Mouse (Mus musculus) urinary bladder, adult 18-20 months (tissue): ENCODE measurements around the gene Mecom.
"Not testable (repeated sequence)": the region's sequence is repeated elsewhere in the genome, so short reads cannot be mapped to it uniquely, and the experiment has no call there.

Source experiments
- DNase-seq, 2 experiments: peaks; one replicate each; pipeline ENCODE4 v3.0.0; 2022; ENCODE audit warnings: low spot score in 2 of 2, mixed read lengths in 2 of 2

Mecom gene

GRCm38 (mm10) chr3:30547908-30548307 is at the start of gene Mecom:
Gene Mecom, minus strand, starts transcription at chr3:30548008.
- DNase-seq: no peak

- DNase-seq: no peak
Measured at GRCm38 (mm10) chr3:30597271-30597670, 49.5 kb upstream of the Mecom start.

DNA sequence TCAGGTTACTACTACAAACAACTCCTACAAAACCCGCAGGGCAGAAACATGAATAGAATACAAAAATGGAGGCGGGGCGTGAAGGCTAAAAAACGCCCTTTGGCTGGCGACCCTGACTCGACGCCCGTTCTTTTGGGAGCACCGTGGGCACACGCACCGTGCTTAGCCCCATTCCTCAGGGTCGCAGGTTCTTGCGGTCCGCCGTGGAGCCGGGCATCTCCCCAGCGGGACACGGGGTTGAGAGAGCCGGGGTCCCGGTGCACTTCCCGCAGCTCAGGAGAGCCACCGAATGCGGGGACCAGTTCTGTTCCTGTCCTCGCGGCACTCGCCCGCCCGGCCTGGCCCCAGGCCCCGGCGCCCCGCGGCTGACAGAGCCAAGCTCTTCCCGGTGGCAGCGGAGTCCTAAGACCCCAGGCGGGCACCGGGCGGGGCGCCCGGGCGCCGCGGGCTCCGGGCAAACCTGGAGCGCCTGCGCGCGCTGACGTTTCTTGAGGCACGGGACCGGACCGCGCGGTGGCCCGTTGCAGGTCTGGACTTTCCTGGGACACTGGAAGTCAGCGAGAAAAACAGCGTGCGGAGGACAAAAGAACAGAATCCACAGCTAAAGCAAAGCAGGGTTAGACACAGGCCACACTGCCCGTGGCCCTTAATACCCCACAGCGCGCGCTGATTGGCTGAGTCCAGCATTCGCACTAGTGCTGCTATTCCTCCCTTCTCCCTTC is 47.5 kb upstream of the Mecom start:
- DNase-seq: peak in 1 of 2 experiments; percentile 39

DNA sequence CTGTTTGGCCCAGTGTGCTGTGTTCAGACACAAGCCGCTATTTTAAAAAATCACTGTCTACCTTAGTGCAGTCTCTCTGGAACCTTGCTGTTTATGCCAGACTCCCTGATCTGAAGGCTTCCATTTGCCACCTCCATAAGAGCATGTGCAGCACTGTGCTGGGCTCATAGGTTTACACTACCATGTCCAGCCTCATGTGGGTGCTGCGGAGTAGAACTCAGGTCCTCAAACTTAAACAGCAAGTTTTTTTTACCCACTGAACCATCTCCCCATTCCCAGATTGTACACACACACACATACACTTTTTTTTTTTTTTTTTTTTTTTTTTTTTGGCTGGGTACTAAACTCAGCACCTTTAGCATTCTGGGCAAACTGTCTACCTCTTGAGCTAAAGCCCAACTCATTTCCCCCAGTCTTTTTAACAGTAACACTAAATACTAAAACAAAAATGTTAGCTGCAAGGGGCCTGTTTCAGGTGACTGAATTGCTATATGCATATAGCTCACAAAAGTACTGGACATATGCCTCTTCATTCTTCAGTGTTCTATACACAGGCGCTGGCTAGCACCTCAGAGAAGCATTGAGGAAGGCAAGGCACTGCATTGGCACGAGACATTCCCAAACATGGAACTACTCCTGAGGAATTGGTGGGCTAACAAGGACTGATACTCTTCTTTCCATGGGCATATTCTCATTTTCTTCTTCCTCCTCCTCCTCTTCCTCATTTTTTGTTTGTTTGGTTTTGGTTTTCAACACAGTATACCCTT is 46.1 kb upstream of the Mecom start:
- no peak for DNase-seq

- no peak for DNase-seq
Measured at GRCm38 (mm10) chr3:30592418-30592853, 44.6 kb upstream of the Mecom start.

DNA sequence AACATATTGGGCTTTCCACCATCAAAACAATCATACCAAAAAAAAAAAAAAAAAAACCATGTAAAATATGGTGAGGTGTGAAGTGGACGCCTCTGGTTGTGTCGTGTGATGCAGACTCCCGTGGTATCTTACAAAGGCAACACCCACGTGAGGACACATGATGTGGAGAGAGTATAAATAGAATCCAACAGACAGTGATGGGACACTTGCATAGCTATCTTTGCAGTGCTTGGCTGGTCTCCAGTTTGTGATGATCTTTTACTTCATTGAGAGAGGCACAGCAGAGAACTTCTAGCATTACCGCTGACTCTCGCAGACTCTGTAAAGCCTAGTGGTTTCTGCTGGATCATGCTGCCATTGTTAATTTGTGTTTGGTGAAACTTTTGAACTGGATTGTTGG is 41.1 kb upstream of the Mecom start:
- DNase-seq: no peak

- no peak for DNase-seq
Measured at GRCm38 (mm10) chr3:30573549-30573948, 25.7 kb upstream of the Mecom start.

GRCm38 (mm10) chr3:30566333-30566732 is 18.5 kb upstream of the Mecom start:
- DNase-seq: not testable (repeated sequence)

DNA sequence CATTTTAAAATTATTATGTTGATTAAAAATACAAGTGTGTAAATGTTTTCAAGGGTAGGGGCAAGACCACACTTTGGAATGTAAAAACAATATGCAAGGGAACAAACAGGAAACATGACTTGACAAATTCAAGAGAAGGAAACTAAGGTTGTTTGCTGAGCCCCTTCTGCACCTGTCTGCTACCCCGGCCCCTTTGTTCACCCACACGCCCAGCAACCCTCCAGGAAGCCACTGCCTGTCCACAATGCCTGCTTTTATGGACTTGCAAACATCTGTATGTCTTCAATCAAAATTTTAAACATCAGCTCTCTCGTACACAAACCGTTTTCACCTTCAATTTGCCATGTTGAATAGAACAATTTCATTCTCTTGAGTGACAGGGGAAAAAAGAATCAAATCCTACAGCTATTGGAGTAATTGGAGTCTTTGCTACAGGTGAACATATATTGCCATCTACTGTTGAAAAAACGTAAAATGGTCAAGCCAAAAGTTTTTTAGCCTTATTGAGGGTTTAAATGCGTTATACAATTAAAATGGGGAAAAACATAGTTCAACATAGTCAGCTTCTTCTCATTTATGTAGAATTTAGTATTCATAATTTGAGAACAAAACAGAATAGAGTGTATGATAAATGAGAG is 13.0 kb upstream of the Mecom start:
- no peak for DNase-seq

DNA sequence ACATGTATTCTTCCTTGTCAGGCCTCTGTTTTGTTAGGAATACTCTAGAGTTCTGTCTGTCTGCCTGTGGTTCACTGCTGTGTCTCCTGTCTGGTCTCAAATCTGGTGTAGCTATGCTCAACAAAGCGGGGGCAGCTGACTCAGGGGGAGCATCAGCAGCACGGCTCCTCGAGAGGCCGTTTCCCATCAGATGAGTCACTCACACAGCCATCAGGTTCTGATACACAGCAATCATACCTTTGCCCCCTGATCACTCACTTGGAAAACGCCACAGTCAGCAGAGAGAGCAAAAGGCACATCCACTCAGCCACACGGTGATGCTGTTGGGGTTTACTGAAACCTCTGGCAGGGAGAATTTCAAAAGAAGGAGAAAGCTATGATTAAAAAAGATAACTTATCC is 5.9 kb upstream of the Mecom start:
- DNase-seq: no peak

DNA sequence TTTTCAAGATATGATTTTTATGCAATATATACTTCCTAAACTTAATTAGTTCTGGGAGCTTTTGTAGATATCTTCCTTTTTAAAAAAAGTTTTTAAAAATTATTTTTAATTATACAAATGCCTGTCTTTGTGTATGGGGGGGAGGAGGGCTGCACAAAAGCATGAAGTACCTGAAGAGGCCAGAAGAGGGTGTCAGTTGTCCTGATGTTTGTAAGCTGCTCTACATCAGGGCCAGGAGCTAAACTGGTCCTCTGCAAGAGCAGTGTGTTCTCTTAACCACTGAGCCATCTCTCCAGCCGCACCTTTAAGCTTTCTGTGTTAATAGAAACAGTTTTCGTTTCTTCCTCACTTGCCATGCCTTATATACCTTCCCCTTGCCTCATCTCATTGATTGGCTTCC is 2.4 kb upstream of the Mecom start:
- DNase-seq: no peak

DNA sequence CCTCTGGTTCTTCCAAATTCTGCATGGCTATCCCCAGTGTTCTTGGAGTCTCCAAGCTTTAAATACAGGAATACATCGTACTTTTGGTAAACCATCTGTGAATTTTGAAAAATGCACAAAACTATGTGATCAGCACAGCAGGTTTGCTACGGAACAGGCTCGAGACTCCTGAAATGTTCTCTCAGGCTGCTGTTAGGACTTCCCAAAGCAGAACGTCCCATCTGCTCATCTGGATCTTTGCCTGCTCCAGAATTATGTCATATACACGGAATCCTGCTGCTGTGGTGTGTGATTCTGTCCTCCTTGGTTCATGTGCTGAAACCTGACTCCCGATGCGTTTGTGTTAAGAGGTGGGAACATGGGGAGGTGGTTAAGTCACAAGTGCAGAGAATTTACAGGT is 1.1 kb upstream of the Mecom start:
- DNase-seq: no peak

DNA sequence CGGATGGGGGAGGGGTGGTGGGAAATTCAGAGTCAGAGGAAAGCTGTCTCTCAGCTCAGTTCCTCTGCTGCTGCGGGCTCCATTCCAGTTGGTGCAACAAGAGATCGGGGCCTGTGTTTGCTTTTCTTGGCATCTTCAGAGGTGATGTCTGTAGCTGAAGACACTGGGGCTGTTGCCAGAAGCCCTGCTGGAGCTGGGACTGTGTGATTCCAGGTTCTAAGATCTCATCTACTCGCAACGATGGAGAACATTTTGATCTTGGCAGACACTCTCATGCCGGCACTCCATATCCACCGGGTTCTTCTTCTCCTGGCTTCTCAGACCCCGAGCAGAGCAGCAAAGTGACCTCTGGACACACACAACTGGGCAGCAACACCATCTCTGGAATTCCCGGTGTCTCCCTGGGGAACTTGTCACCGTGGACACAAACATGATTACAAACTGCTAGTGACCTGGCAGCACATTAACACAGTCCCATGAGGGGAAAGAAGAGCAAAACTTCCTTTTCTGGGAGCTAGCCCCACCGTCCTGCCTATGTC is 908 bp downstream of the Mecom start:
- peak in 1 of 2 experiments; percentile 6 for DNase-seq

- no peak for DNase-seq
Measured at GRCm38 (mm10) chr3:30546366-30546765, 1.4 kb downstream of the Mecom start.

DNA sequence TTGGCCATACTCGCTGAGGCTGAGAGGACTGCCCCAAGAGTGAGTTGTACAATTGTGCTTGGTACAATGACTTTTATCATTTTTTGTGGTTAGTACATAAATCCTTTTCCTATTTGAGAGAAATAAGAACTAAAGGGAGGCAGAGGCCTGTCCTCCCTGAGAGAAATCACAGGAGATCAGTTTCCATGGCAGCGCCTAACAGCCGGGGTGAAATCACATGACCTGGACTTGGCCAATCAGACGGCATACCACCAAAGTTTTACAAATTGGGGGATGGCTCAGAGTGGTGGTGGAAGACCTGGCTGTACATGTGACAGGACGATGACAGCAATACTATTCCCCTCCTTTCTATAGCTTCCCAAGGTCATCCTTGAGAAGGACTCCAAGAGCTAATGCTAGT is 2.6 kb downstream of the Mecom start:
- no peak for DNase-seq

- DNase-seq: no peak
Measured at GRCm38 (mm10) chr3:30544305-30544704, 3.5 kb downstream of the Mecom start.

GRCm38 (mm10) chr3:30535821-30536220 is 12.0 kb downstream of the Mecom start:
- no peak for DNase-seq

GRCm38 (mm10) chr3:30520751-30521150 is 27.1 kb downstream of the Mecom start:
- DNase-seq: not testable (repeated sequence)

GRCm38 (mm10) chr3:30519425-30519824 is 28.4 kb downstream of the Mecom start:
- DNase-seq: no peak

- DNase-seq: no peak
Measured at GRCm38 (mm10) chr3:30515795-30516170, 32.0 kb downstream of the Mecom start.

- DNase-seq: peak; percentile 65 to 85
Measured at GRCm38 (mm10) chr3:30514901-30515794, 32.7 kb downstream of the Mecom start.
